Mouse (Mus musculus): ENCODE results near the gene Zfp692.

DNA sequence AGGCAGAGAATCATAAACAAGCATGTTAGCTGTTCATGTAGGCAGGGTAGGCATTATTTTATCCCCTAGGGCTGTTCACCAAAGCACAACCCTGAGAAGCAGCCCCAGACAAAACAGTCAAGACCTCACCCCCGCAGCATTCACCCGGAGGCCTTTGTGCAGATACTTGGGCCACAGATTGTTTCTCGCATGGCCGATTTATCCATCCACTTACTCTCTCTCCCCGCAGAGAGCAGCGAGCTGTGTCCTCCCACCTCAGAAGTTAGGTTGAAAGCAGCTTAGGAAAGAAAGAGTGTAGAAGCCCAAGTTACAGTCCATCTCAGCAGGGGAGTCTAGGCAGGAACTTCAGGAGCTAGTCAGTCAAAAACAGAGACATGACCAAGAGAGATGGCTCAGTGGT lies 9.5 kb upstream of the Zfp692 start:
- TF ChIP-seq GATA1 (IDR thresholded peaks at IDR 0.05; ENCODE audit: low read length), result no peak
- no peak for TF ChIP-seq TAL1 (IDR thresholded peaks at IDR 0.05; ENCODE audit: low read length)
